ENCODE assay signal across 23 mouse cellular contexts in the genomic region with DNA sequence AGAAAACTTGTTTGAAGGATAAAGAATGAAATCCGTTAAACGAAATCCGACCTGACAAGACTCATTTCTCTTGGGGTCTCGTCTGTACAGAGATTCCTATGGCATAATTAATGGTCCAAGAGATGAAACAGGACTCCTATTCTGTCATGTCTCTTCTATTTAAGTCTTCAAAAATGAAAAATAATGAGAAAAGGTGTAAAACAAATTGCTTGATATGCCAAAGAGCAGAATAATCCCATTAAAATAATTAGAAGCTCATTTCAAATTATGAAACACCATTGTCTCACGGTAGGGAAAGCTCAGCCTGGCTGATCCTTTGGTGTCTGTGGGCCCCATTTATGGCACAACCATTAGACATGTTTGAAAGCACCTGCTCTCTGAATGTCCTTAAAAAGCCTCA.
"Had no signal": no experiment of that assay in that cellular context is flagged by ENCODE, and none has a peak within 500 bp of the region (broad histone marks: within the 10 kb centered on the region; RNA-seq: fewer than 3 reads in every experiment).

No protein-coding gene starts in this region.

- ATAC-seq: inflammation-experienced regulatory T-cells, adult 6 months; intestine, embryonic 15.5 days; intestine, postnatal 0 days had no signal

- H3K27me3 ChIP-seq: heart, embryonic 12.5 days; intestine, embryonic 15.5 days; limb, embryonic 12.5 days had no signal

- H3K27ac ChIP-seq: gastrocnemius, adult 2 months; heart, embryonic 10.5 days; hindbrain, embryonic 10.5 days; hindbrain, embryonic 14.5 days; intestine, embryonic 15.5 days; layer of hippocampus, adult 2 months; left cerebral cortex, adult 2 months; limb, embryonic 10.5 days; limb, embryonic 12.5 days had no signal

- H3K4me3 ChIP-seq: gastrocnemius, adult 2 months; heart, embryonic 10.5 days; heart, embryonic 12.5 days; hindbrain, embryonic 10.5 days; intestine, embryonic 15.5 days; layer of hippocampus, adult 2 months; left cerebral cortex, adult 2 months; limb, embryonic 10.5 days; limb, embryonic 12.5 days had no signal

- H3K36me3 ChIP-seq: heart, embryonic 10.5 days; heart, embryonic 12.5 days; hindbrain, embryonic 10.5 days; intestine, embryonic 15.5 days; limb, embryonic 10.5 days; limb, embryonic 12.5 days had no signal

- DNase-seq: gastrocnemius, adult 2 months; gastrocnemius, postnatal 10 days; gastrocnemius, postnatal 25 days; heart, adult 18-20 months; heart, postnatal 10 days; heart, postnatal 4 days; kidney, adult 18-20 months; kidney, adult 8-10 months; kidney, postnatal 10 days; kidney, postnatal 25 days; kidney, postnatal 4 days; liver had no signal

- H3K4me1 ChIP-seq: heart, embryonic 10.5 days; heart, embryonic 12.5 days; intestine, embryonic 15.5 days; limb, embryonic 10.5 days; limb, embryonic 12.5 days had no signal

- H3K9ac ChIP-seq: heart, embryonic 12.5 days; hindbrain, embryonic 14.5 days; intestine, embryonic 15.5 days; limb, embryonic 12.5 days had no signal

- H3K9me3 ChIP-seq: heart, embryonic 10.5 days; heart, embryonic 12.5 days; hindbrain, embryonic 10.5 days; intestine, embryonic 15.5 days; limb, embryonic 10.5 days; limb, embryonic 12.5 days had no signal

- H3K4me2 ChIP-seq: heart, embryonic 12.5 days; hindbrain, embryonic 14.5 days; intestine, embryonic 15.5 days; limb, embryonic 12.5 days had no signal
